Mouse (Mus musculus) limb, embryonic 14.5 days (tissue): Measurements from ENCODE around the gene Serinc2. TPM values are rescaled to one million over a fixed set of nuclear protein-coding genes. Genes with fewer than 3 reads are reported as not detected.

Experiments
- ATAC-seq: fragments of 200-750 bp; cut with Nextera tagmentation; 2 replicates; pipeline ENCODE4 v1.8.0; 2017; ENCODE audit warnings: low read depth, moderate number of reproducible peaks, moderate TSS enrichment; ENCODE audit not compliant: low FRiP score
- DNase-seq: peaks from one replicate; pipeline ENCODE4 v3.0.0-alpha.2; 2015; ENCODE audit warnings: low spot score
- H3K27ac ChIP-seq: fragments of 300-500 bp; sonication (generic); replicated peaks from 2 replicates; pipeline ENCODE4 v1.5.1; 2014; ENCODE audit warnings: low read depth, mild to moderate bottlenecking, low read length, moderate library complexity, mixed read lengths
- H3K27me3 ChIP-seq: fragments of 300-500 bp; sonication (generic); 2 replicates; pipeline ENCODE4 v1.6.1; 2014; ENCODE audit warnings: low read length, mixed read lengths; ENCODE audit not compliant: control insufficient read depth, insufficient read depth
- H3K36me3 ChIP-seq: fragments of 300-500 bp; sonication (generic); 2 replicates; pipeline ENCODE4 v1.6.1; 2014; ENCODE audit warnings: mild to moderate bottlenecking, low read length, moderate library complexity, mixed read lengths; ENCODE audit not compliant: control insufficient read depth, insufficient read depth
- H3K4me1 ChIP-seq: fragments of 300-500 bp; sonication (generic); 2 replicates; pipeline ENCODE4 v1.6.1; 2014; ENCODE audit warnings: antibody characterized with exemption, low read length, mixed read lengths; ENCODE audit not compliant: control insufficient read depth, insufficient read depth
- H3K4me2 ChIP-seq: fragments of 300-500 bp; sonication (generic); replicated peaks from 2 replicates; pipeline ENCODE4 v1.6.1; 2014; ENCODE audit warnings: low read depth, mild to moderate bottlenecking, low read length, moderate library complexity; ENCODE audit not compliant: severe bottlenecking
- H3K4me3 ChIP-seq: fragments of 300-500 bp; sonication (generic); replicated peaks from 2 replicates; pipeline ENCODE4 v1.5.1; 2014; ENCODE audit warnings: low read length
- H3K9ac ChIP-seq: fragments of 300-500 bp; sonication (generic); 2 replicates; pipeline ENCODE4 v1.6.1; 2014; ENCODE audit warnings: mild to moderate bottlenecking, low read depth, low read length, moderate library complexity; ENCODE audit not compliant: severe bottlenecking
- H3K9me3 ChIP-seq: fragments of 300-500 bp; sonication (generic); 2 replicates; pipeline ENCODE4 v1.6.1; 2016; ENCODE audit warnings: low read length; ENCODE audit not compliant: control insufficient read depth
- POLR2A ChIP-seq: fragments of 200-500 bp; IDR thresholded peaks from 2 replicates; pipeline ENCODE4 v1.8.0; 2012; ENCODE audit warnings: inconsistent platforms, mild to moderate bottlenecking, moderate library complexity, borderline replicate concordance; ENCODE audit not compliant: insufficient read depth, insufficient read length; ENCODE audit errors: extremely low read depth
- WGBS: fragments of 180-500 bp; shearing (Covaris S2); extraction: QIAGEN DNeasy Blood & Tissue Kit; methylation state at CpG from one replicate; pipeline ENCODE4 v1.1.7; 2014; 5-methylcytosine and 5-hydroxymethylcytosine counted together
- polyA plus RNA-seq, 2 experiments: library from polyadenylated mRNA; depleted of rRNA in 1 of 2; stranded (reverse) in 1 of 2; unstranded in 1 of 2; fragments of >200 nt; fragmentation: Nextera tagmentation in 1 of 2; extraction: Ambion mirVana in 1 of 2; gene quantifications; 2 replicates each; pipeline versions ENCODE4 v1.2.1 to v1.2.3; 2012 to 2014

Serinc2 gene
- polyA plus RNA-seq, 2 experiments, result 150 to 161 TPM

GRCm38 (mm10) chr4:130215392-130215791 lies 63.6 kb downstream of the Serinc2 start:
- Histone ChIP-seq H3K9me3 (no peaks in the 10 kb centered on the region), H3K27ac (no peak overlapping the region), H3K36me3 (no peaks in the 10 kb centered on the region), H3K4me2 (no peak overlapping the region), H3K4me3 (no peak overlapping the region), H3K4me1 (no peaks in the 10 kb centered on the region), H3K27me3 (no peaks in the 10 kb centered on the region), H3K9ac (no peak overlapping the region)
- WGBS, result 82% methylated on average over 8 of the region's 8 CpGs
- DNase-seq (no peak), ATAC-seq (no peak)
- TF ChIP-seq POLR2A, result no peak

- Histone ChIP-seq H3K36me3 (no peaks in the 10 kb centered on the region), H3K27me3 (no peaks in the 10 kb centered on the region), H3K9me3 (no peaks in the 10 kb centered on the region), H3K4me2 (no peak overlapping the region), H3K4me1 (no peaks in the 10 kb centered on the region), H3K9ac (no peak overlapping the region), H3K27ac (no peak overlapping the region), H3K4me3 (no peak overlapping the region)
- DNase-seq (no peak), ATAC-seq (no peak)
- 72% methylated on average over 10 of the region's 10 CpGs for WGBS
- TF ChIP-seq POLR2A, result no peak
These were observed 65.1 kb downstream of the Serinc2 start for GRCm38 (mm10) chr4:130213857-130214256.

DNA sequence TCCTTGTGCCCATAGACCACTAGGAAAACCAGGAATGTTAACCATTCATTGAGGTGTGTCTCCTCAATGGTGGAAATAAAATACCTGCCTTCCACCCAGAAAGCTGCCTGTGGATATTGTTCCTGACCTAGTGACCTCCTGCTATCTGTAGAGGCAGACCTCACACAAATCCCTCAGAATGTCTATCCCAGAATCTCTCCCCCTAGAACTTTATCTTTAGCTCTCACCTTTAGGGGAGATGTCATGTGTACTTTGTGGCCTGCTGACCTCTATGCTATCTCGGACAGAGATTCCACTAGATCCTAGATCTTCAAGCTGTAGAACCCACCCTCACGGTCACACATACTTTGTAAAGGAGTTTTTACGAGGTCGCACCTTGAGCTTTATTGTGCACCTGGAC lies 65.8 kb downstream of the Serinc2 start:
- Histone ChIP-seq H3K4me3 (no peak overlapping the region), H3K36me3 (no peaks in the 10 kb centered on the region)
- 60% methylated on average over 4 of the region's 4 CpGs for WGBS

GRCm38 (mm10) chr4:130212421-130212820 lies 66.6 kb downstream of the Serinc2 start:
- DNase-seq (no peak), ATAC-seq (no peak)
- Histone ChIP-seq H3K4me1 (no peaks in the 10 kb centered on the region), H3K36me3 (no peaks in the 10 kb centered on the region), H3K9ac (no peak overlapping the region), H3K4me3 (no peak overlapping the region), H3K27me3 (no peaks in the 10 kb centered on the region), H3K27ac (no peak overlapping the region), H3K9me3 (no peaks in the 10 kb centered on the region), H3K4me2 (no peak overlapping the region)
- WGBS, result 70% methylated on average over 7 of the region's 7 CpGs
- TF ChIP-seq POLR2A, result no peak

More for the DNA sequence above, 65.8 kb downstream of the Serinc2 start:
- no peaks in the 10 kb centered on the region for H3K27me3 ChIP-seq
- no peak for DNase-seq
- no peaks in the 10 kb centered on the region for H3K9me3 ChIP-seq
- no peak overlapping the region for H3K4me2 ChIP-seq
- no peak overlapping the region for H3K27ac ChIP-seq
- H3K9ac ChIP-seq, result no peak overlapping the region
- no peak for ATAC-seq
- no peaks in the 10 kb centered on the region for H3K4me1 ChIP-seq
- TF ChIP-seq POLR2A, result no peak

DNA sequence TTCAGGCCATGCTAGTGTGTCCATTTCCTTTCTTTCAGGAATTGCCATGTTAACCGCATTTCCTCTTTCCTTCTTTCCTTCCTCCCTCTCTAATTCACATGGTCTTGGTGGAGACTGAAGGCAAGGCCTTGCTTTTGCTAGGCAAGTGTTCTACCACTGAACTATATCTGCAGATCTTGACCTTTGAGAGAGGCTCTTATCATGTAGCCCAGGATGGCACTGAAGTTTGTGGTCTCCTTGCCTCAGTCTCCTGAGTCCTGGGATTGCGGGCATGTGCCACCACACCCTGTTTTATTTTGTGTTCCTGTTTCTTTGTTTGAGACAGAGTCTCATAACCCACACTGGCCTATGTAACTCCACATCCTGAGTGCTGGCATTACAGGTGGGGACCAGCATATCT lies 67.1 kb downstream of the Serinc2 start:
- ATAC-seq, result no peak
- 96% methylated on average over 2 of the region's 2 CpGs for WGBS

More for the DNA sequence above, 67.1 kb downstream of the Serinc2 start:
- H3K36me3 ChIP-seq, result no peaks in the 10 kb centered on the region
- H3K4me1 ChIP-seq, result no peaks in the 10 kb centered on the region
- DNase-seq, result no peak
- no peak overlapping the region for H3K27ac ChIP-seq
- no peak overlapping the region for H3K4me2 ChIP-seq
- no peak for TF ChIP-seq POLR2A
- no peaks in the 10 kb centered on the region for H3K27me3 ChIP-seq
- H3K4me3 ChIP-seq, result no peak overlapping the region
- no peaks in the 10 kb centered on the region for H3K9me3 ChIP-seq
- no peak overlapping the region for H3K9ac ChIP-seq

Other genes with a start within 250 kb of the Serinc2 start
- gene Col16a1, start 231.4 kb downstream of the Serinc2 start, polyA plus RNA-seq (2012; rRNA removed), result 254 and 284 TPM in 2 replicates
- gene Col16a1, start 231.4 kb downstream of the Serinc2 start, polyA plus RNA-seq (2014; fragmentation: Nextera tagmentation; extraction: Ambion mirVana), result 153 TPM in 2 replicates
- 55.8 and 71.7 TPM in 2 replicates for gene Pef1, start 176.6 kb downstream of the Serinc2 start, polyA plus RNA-seq (2012; rRNA removed)
- gene Pef1, start 176.6 kb downstream of the Serinc2 start, polyA plus RNA-seq (2014; fragmentation: Nextera tagmentation; extraction: Ambion mirVana), result 74.6 and 75.4 TPM in 2 replicates
- 0.10 and 0.37 TPM in 2 replicates for gene Hcrtr1, start 139.8 kb downstream of the Serinc2 start, polyA plus RNA-seq (2012; rRNA removed)
- 0.08 TPM in 1 of 2 replicates, not detected in the other for gene Hcrtr1, start 139.8 kb downstream of the Serinc2 start, polyA plus RNA-seq (2014; fragmentation: Nextera tagmentation; extraction: Ambion mirVana)
- 19.9 and 23.9 TPM in 2 replicates for gene Tinagl1, start 104.1 kb downstream of the Serinc2 start, polyA plus RNA-seq (2012; rRNA removed)
- gene Tinagl1, start 104.1 kb downstream of the Serinc2 start, polyA plus RNA-seq (2014; fragmentation: Nextera tagmentation; extraction: Ambion mirVana), result 13.6 and 14.2 TPM in 2 replicates
- 0.03 and 0.04 TPM in 2 replicates for gene Gm853, start 56.8 kb downstream of the Serinc2 start, polyA plus RNA-seq (2012; rRNA removed)
- gene Gm853, start 56.8 kb downstream of the Serinc2 start, polyA plus RNA-seq (2014; fragmentation: Nextera tagmentation; extraction: Ambion mirVana), result not detected in 2 replicates
- 34.7 and 41.6 TPM in 2 replicates for gene Fabp3, start 29.4 kb upstream of the Serinc2 start, polyA plus RNA-seq (2012; rRNA removed)
- 34.0 and 47.3 TPM in 2 replicates for gene Fabp3, start 29.4 kb upstream of the Serinc2 start, polyA plus RNA-seq (2014; fragmentation: Nextera tagmentation; extraction: Ambion mirVana)
- 0.30 TPM in 1 of 2 replicates, not detected in the other for gene Gm10570, start 29.5 kb upstream of the Serinc2 start, polyA plus RNA-seq (2012; rRNA removed)
- not detected in 2 replicates for gene Gm10570, start 29.5 kb upstream of the Serinc2 start, polyA plus RNA-seq (2014; fragmentation: Nextera tagmentation; extraction: Ambion mirVana)
- 25.9 and 33.3 TPM in 2 replicates for gene Zcchc17, start 80.7 kb upstream of the Serinc2 start, polyA plus RNA-seq (2012; rRNA removed)
- 76.3 and 79.3 TPM in 2 replicates for gene Zcchc17, start 80.7 kb upstream of the Serinc2 start, polyA plus RNA-seq (2014; fragmentation: Nextera tagmentation; extraction: Ambion mirVana)
- gene Snrnp40, start 80.9 kb upstream of the Serinc2 start, polyA plus RNA-seq (2012; rRNA removed), result 100 and 106 TPM in 2 replicates
- 137 and 141 TPM in 2 replicates for gene Snrnp40, start 80.9 kb upstream of the Serinc2 start, polyA plus RNA-seq (2014; fragmentation: Nextera tagmentation; extraction: Ambion mirVana)